Mouse (Mus musculus) cortical plate, adult 2 months (tissue): Measurements from ENCODE around the gene Dpp7. TPM values are rescaled to one million over a fixed set of nuclear protein-coding genes. Genes with fewer than 3 reads are reported as not detected.

Source experiments
- H3K27ac ChIP-seq: fragments of 200-500 bp; 2 replicates; pipeline ENCODE4 v1.5.1; 2012; ENCODE audit warnings: low read length, control low read depth, inconsistent platforms; ENCODE audit not compliant: insufficient read depth
- H3K4me1 ChIP-seq: fragments of 200-500 bp; 2 replicates; pipeline ENCODE4 v1.6.1; 2011; ENCODE audit warnings: low read length; ENCODE audit not compliant: control insufficient read depth, insufficient read depth
- H3K4me3 ChIP-seq: fragments of 200-500 bp; 2 replicates; pipeline ENCODE4 v1.5.1; 2011; ENCODE audit warnings: mild to moderate bottlenecking, low read length, control low read depth; ENCODE audit not compliant: insufficient read depth
- CTCF ChIP-seq: fragments of 200-500 bp; IDR thresholded peaks from 2 replicates; pipeline ENCODE4 v1.5.1; 2011; ENCODE audit warnings: mild to moderate bottlenecking, control low read depth, low read length; ENCODE audit not compliant: insufficient read depth; ENCODE audit errors: extremely low read depth
- POLR2A ChIP-seq: fragments of 200-500 bp; IDR thresholded peaks from 2 replicates; pipeline ENCODE4 v1.6.1; 2011; ENCODE audit warnings: mild to moderate bottlenecking, low read length, control low read depth; ENCODE audit not compliant: insufficient read depth; ENCODE audit errors: extremely low read depth
- polyA plus RNA-seq: library from polyadenylated mRNA; depleted of rRNA; stranded (reverse); fragments of >200 nt; gene quantifications from 2 replicates; pipeline ENCODE4 v1.2.3, GENCODE M21; 2012

Dpp7 gene
- polyA plus RNA-seq, 1 experiment: 59.8 TPM

DNA sequence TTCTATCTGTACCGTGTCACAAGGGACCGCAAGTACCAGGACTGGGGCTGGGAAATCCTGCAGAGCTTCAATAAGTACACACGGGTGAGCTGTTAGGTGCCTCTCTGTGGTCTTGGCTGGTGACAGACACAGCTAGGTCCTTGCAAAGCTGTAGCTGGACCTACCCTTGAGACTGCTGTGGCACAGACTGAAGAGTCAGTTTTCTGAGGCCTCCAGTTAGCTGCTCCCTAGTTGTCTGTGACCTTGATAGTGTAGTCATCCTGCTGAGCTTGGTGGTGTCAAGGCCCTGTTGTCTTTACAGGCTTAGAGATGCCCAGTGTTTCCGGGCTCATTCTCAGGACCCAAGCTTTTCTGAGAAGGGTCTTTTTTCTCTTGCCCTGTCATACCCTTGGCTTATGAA is 6.7 kb downstream of the Dpp7 start:
- Histone ChIP-seq H3K4me3 (no peak overlapping the region), H3K4me1 (no peaks in the 10 kb centered on the region), H3K27ac (no peak overlapping the region)
- no peak for TF ChIP-seq POLR2A
- TF ChIP-seq CTCF: no peak

DNA sequence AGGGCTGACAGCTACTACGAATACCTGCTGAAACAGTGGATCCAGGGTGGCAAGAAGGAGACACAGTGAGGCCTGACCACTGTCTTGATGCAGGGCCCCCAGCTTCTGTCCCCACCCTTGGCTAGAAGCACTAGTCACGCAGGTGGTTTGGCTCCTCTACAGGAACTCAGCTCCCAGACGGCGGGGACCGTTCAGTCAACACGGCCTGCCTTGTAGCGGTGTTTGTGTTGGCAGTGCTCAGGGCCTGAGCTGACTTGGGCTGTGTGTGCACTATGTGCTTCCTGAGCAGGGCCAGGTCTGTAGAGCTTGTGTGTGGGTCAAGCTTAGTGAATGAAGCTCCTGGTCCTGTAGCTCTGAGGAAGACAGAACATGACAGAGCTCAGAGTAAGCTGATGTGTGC is 8.0 kb downstream of the Dpp7 start:
- no peak overlapping the region for H3K4me3 ChIP-seq
- TF ChIP-seq POLR2A (no peak), CTCF (no peak)
- no peaks in the 10 kb centered on the region for H3K4me1 ChIP-seq
- no peak overlapping the region for H3K27ac ChIP-seq

DNA sequence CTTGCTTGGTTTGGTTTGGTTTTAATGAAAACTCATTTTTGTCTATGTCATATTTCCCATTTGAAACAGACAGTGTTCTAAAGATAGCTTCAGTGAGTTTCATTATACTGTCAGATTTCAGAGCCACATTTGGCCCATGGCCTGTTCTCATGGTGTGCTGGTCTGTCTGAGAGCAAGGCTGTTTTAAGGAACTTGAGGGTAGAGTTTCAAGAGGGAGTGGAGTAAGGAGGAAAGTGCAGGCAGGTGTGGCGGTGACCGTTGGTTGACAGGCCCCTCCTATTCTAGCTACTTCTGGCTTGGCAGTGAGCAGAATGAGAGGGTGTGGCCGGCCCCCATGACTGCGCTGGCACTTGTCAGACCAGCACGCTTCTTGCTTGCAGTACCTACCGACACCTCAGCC is 17.9 kb downstream of the Dpp7 start:
- Histone ChIP-seq H3K27ac (no peak overlapping the region), H3K4me1 (no peaks in the 10 kb centered on the region; the same call in 1 of the 2 replicates), H3K4me3 (no peak overlapping the region)
- TF ChIP-seq POLR2A (no peak), CTCF (no peak)

DNA sequence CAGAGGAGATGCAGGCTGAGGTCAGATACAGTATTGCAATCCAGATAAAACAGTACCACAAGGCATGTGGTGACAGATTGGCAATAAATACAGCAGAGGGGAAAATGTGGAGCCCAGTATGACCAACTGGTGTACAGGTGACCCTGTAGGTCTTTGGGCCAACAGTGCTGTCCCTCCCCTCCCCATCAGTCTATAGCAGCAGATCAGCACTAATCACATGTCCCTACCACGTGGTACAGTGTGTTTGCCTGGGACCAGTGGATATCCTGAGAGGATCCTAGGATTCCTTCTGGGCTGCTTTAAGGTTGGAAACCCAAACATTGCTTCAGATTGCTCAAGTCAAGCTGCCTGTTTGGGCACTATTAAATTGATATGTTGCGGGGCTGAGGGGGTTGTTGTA is 22.6 kb downstream of the Dpp7 start:
- H3K4me1 ChIP-seq: peaks cover 2% of the 10 kb centered on the region; the same call in 1 of the 2 replicates
- no peak overlapping the region for H3K27ac ChIP-seq
- peak overlapping the region; percentile 46; the same call in 1 of the 2 replicates for H3K4me3 ChIP-seq
- TF ChIP-seq CTCF: no peak
- no peak for TF ChIP-seq POLR2A

DNA sequence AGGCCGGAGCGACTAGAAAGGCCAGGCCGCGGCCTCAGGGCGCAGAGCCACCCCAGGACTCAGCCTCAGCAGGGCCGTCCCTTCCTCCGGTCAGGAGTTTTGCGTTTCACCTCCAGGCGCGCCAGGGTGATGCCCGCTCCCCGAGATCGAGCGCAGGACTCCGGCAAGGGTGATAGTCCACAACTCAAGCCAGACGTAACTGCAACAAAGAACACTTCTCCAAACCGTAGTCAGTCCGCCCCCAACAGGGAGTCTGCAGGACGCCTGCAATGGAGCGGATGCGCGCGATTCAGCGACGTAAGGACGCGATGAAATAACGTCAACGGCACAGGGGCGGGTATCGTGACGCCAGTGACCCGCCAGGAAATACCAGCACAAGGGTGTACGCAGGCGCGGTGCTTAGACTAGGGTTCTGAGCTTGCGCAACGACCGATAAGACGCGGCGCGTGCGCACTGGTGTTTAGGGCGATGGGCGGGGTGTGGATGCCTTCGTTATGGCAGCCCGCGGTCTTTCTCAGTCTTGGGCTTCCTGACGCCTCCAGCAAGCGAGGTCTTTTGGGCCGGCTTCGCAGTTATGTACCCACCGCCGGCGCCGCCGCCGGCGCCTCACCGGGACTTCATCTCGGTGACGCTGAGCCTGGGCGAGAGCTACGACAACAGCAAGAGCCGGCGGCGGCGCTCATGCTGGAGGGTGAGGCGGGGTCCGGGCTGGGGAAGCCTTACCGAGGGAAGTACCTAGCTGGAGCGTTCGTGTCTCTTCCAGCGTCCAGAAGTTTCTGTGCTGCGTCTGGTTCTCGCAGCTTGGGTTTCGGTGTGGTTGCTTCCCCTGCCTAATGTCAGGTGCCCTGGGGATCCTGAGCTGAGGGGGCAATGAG is 23.6 kb downstream of the Dpp7 start, which contains the start of gene Man1b1:
Gene Man1b1, plus strand, starts transcription at position 53 of the 875 bp plus-strand sequence.
- TF ChIP-seq POLR2A (peak; percentile 92), CTCF (no peak)
- peak within 1 kb of the TSS; percentile 46 for H3K4me3 ChIP-seq
- peaks cover 2% of the 10 kb centered on the region; the same call in 1 of the 2 replicates for H3K4me1 ChIP-seq
- H3K27ac ChIP-seq: 0 out of 2 replicates have a peak within 1 kb of the TSS, but pooled peaks have one; percentile 4

DNA sequence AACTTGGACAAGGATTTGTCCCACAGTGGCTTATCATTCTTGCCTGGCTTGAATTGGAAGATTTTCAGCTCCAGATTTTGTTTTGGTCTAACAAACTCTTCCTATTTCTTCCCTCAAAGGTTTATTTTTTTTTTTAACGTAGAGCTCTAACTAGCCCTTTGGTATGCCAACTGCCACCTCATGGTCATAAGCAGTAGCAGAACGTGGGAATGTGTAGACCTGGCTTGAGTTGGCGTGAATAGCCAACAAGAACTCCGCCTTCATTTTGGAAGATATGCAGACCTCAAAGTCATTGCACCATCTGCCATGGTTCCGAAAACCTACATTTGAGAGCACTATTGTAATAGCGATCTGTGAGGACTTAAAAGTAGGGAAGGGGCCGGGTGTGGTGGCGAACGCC is 24.7 kb downstream of the Dpp7 start:
- Histone ChIP-seq H3K4me3 (peak overlapping the region; percentile 46), H3K27ac (no peak overlapping the region), H3K4me1 (peaks cover 2% of the 10 kb centered on the region; the same call in 1 of the 2 replicates)
- TF ChIP-seq POLR2A (no peak), CTCF (no peak)

DNA sequence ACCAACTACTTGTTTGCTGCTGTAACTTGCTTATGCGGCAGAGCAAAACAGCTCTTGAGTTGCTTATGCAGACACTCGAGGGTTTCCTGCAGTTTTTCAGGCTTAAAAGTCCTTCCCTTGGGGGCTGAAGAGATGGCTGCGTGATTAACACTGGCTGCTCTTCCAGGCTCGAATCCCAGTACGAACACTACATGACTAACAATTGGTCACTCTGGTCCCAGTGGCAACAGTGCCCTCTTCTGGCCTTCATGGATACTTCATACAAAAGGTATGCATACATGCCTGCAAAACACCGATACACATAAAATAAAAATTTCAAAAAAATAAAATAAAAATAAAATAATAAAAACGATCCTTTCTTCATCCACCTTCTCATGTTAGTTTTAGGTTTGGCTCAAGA is 27.7 kb downstream of the Dpp7 start:
- TF ChIP-seq CTCF: peak; percentile 55
- no peak for TF ChIP-seq POLR2A
- H3K4me3 ChIP-seq: no peak overlapping the region
- no peak overlapping the region for H3K27ac ChIP-seq
- peaks cover 2% of the 10 kb centered on the region; the same call in 1 of the 2 replicates for H3K4me1 ChIP-seq

DNA sequence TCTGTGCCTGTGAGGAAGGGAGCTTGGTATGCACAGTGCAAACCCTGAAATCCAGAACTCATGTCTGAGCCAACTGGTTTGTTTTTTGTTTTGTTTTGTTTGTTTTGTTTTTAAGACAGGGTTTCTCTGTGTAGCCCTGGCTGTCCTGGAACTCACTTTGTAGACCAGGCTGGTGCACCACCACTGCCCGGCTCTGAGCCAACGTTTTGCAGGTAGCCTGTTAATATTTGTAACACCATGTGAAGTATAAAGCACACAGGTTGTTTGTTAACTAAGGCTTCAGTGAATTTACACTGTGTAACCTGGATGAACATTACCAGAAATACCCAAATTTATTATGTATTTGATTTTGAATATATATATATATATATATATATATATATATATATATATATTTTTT is 30.1 kb downstream of the Dpp7 start:
- Histone ChIP-seq H3K27ac (no peak overlapping the region), H3K4me3 (no peak overlapping the region), H3K4me1 (no peaks in the 10 kb centered on the region)
- TF ChIP-seq CTCF: no peak
- no peak for TF ChIP-seq POLR2A

DNA sequence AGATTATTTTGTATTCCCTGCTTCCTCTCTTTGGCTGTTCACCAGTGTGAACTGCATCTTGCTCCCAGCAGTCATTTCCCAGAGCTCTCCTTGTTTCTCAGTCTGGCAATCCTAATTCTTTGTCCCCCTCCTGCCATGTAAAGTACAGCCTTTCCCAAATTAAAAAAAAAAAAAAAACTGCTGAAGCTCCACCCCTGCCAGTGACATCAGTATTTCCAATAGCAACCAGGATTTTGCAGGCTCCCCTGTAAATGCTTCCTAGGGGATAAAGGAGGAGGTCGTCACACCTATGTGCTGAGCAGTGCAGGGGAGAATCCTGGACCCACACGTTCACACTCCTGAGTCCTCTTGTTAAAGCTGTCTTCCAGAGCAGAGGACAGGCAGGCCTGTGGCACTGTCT is 36.1 kb downstream of the Dpp7 start:
- peaks cover 3% of the 10 kb centered on the region for H3K4me1 ChIP-seq
- no peak overlapping the region for H3K4me3 ChIP-seq
- H3K27ac ChIP-seq: no peak overlapping the region
- no peak for TF ChIP-seq POLR2A
- no peak for TF ChIP-seq CTCF
